Mouse (Mus musculus) frontal cortex, adult 2 months (tissue): ENCODE measurements at regions not wholly inside any gene's neighbourhood (a gene's known extent, or its start where the extent isn't known, plus 50 kb on each side); places are given as distances from the start of the nearest gene placed in this dataset.
A peak's percentile ranks its signal among the peaks of the same experiment; 100 is the strongest.

Source experiments
- DNase-seq, 2 experiments: peaks; one replicate each; pipeline ENCODE4 v3.0.0; 2022; ENCODE audit warnings: low spot score in 1 of 2; ENCODE audit errors: extremely low spot score in 1 of 2

GRCm38 (mm10) chr5:72245382-72245781 is 77.4 kb upstream of the Commd8 start:
- peak in 1 of 2 experiments; percentile 28 for DNase-seq

- peak; percentile 32 to 70 for DNase-seq
Observed at GRCm38 (mm10) chr5:72244134-72244533, 76.1 kb upstream of the Commd8 start.

- peak; percentile 24 to 27 for DNase-seq
Observed at GRCm38 (mm10) chr5:72242981-72243380, 75.0 kb upstream of the Commd8 start.

GRCm38 (mm10) chr5:72241451-72241850 is 73.5 kb upstream of the Commd8 start:
- no peak for DNase-seq

GRCm38 (mm10) chr5:72240271-72240670 is 72.3 kb upstream of the Commd8 start:
- no peak for DNase-seq

GRCm38 (mm10) chr5:72227002-72227401 is 59.0 kb upstream of the Commd8 start:
- DNase-seq: no peak

GRCm38 (mm10) chr5:72225576-72226298 is 57.7 kb upstream of the Commd8 start:
- DNase-seq: no peak

- no peak for DNase-seq
Observed at GRCm38 (mm10) chr5:72225056-72225455, 57.1 kb upstream of the Commd8 start.

GRCm38 (mm10) chr5:72224551-72224966 is 56.6 kb upstream of the Commd8 start:
- no peak for DNase-seq

GRCm38 (mm10) chr5:72222902-72223301 is 54.9 kb upstream of the Commd8 start:
- DNase-seq: no peak

- DNase-seq: no peak
Observed at GRCm38 (mm10) chr5:72219697-72220096, 51.7 kb upstream of the Commd8 start.

- no peak for DNase-seq
Observed at GRCm38 (mm10) chr5:72219248-72219647, 51.3 kb upstream of the Commd8 start.
